Mouse (Mus musculus): ENCODE measurements around the gene Exosc5.

Gene Exosc5

DNA sequence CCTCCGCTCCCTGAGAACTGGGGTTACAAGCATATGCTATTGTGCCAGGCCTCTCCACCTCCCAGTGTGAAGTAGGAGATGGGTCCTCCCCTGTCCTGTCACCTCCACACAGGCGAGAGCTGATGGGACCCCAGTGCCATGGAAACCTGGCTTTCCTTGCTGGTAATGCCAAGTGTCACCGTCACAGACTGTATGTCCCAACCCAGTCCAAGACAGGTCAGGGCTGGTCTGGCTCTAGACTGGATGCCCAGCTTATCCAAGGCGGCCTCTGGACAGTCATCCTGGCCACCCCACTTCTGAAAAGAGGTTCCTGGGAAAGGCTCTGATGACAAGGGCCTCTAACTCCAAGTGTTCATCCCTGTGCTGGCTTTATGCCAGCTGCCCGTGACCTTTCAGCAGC, 21.9 kb upstream of the Exosc5 start:
- DNase-seq (ENCODE audit: low spot score) = no peak

DNA sequence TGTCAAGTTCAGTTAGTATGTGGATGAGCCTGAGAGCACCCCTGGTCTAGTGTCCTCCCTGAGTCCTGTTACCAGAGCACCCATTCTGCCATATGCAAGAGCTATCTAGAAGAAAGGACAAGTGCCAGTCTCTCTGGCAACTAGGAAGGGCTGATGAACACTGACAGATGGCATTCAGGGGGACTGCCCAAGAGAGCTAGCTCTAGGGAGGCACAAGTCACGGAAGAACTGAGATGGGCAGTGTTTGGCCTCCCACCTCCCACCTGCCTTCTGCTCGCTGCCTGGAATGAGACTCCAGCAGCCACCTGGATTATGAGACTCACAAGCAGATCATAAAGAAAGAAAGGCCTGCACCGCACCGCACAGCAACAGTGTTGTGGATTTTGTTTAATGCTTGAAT, 19.2 kb upstream of the Exosc5 start:
- DNase-seq (ENCODE audit: low spot score) = no peak

DNA sequence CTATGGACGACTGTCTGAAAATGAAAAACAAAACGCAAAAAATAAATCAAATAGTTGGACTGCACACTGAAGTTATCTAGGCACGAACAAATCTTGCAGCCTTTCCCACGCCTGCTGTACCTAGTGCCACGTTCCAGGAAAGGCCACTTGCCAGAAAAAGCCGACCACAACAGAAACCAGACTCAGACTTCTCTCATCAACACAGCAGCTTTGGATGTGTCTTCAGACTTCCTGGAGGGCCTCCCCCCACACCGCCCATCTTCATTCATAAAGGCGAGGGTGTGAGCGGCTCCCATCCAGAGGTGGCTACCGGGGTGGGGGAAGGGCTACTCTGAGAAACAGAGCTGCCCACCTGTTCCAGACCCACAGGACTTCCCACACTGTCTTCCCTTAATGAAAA, 14.8 kb upstream of the Exosc5 start:
- DNase-seq (ENCODE audit: low spot score) = peak; percentile 44

DNA sequence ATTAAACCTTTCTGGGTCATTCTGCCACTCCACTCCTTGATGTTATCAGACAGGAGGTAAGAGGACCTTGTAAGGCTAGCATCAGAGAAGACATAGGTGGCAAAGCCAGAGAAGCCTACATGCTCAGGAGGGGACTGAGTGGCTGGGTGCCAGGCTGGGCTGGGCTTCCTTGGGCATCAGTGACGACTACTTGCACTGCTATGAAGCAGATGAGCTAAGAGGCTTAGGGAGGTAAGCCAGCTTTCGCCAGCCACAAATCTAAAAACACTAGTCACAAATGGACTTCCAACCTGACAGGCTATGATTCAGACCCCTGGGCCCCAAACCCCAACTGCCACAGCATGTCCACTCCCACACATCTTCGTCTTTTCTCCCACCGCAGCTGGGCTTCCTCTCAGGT, 14.3 kb upstream of the Exosc5 start:
- DNase-seq (ENCODE audit: low spot score) = no peak

DNA sequence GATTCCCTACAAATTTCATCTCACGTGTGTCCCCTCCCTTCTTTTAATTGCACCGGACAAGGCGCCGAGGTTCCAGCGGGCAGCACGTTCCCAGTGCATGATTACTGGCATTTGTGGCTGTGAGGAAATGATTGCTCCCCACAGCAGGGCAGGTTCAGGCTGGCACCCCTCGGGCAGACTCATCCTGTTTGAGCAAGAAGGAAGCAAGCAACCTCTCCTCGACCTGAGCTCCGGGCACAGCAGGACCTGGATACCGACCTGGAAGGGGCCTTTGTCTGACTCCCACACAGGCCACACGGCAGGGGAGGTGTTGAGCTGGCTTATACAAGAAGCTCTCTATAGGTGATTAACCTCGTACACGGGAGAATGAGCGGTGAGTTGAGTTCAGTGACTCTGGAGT, 13.9 kb upstream of the Exosc5 start:
- DNase-seq (ENCODE audit: low spot score) = no peak

DNA sequence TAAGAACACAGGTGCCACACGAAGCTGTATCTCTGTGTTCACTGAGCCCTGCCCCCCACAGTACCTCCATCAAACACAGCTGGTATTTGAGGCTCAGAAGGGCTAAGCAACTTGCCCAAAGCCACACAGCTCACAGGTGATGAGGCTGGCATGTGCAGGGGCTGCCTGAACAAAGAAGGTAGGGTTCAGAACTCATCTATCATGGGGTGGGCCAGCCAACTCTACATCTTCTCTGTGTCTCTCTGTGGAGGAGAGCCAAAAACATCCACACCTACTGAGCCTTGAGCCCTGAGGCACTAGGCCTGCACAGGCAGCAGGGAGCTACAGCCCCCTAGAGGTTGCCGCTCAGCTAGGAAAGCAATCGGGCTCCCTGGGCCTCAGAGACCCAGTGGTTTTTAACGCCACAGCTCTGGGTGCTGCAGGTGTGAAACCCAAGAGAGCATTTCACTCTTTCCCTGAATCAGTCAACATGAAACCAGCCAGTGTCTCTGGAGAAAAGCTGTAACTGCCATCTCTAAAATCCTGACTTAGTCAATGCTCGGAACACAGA, 11.3 kb upstream of the Exosc5 start:
- DNase-seq (ENCODE audit: low spot score) = peak; percentile 32

DNA sequence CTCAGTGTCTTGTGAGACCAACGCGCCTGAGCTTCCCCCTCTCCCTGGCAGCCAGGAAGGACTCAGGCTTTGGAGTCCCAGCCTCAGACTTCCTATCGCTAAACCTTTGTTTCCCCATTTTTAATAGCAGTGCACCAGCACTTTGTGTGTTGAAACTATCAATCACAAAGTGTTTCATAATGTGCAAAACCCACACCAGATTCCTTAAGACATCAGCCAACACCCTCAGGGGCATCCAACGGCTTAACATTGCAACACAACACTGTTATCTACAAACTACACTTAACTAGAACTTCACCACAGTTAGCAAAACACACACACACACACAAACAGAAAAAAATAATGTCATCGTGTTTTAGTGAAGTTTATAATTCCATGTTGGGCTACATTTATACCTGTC, 9.1 kb upstream of the Exosc5 start:
- no peak for DNase-seq (ENCODE audit: low spot score)

DNA sequence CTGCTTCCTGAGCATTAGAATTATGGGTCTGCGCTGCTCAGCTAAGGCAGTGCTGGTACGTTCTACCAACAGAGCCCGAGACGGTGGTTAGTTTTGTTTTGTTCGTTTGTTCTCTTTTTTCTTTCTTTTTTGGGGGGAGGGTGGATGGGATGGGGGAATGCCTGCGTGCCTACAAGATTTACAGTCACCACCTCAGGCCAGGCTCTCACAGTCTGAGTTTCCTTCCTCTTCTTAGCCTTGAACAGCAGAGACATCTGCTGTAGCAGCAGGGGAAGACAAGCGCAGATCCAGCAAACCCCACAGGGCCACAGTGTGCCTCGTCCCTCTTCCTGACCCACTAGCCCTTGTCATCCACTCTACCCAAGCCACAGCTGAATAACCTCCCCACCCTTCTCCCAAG, 7.7 kb upstream of the Exosc5 start:
- DNase-seq (ENCODE audit: low spot score) = peak; percentile 35

DNA sequence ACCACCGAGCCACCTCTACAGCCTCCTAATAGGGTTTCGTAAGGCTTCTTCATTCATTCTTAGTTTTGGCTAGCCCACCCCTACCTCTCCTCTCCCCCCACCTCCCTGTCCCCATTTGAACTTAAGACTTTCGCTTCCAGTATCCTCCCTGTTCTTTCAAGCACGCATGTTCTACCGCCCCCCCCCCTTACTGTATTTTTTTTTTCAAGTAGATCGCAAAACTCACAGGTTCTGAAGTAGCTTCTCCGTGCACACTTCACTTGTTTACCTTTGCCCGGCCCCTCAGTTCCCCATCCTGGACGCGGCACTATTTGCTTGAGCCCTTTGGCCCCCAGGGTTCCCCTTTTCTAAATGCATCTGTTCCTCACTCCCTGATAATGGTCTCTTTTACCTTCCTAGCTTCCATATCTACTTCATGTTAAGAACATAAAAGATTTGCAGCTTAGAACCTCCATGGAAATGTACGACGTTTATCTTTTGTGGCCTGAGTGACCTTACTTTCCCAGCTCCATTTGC, 6.7 kb upstream of the Exosc5 start:
- DNase-seq (ENCODE audit: low spot score) = no peak

DNA sequence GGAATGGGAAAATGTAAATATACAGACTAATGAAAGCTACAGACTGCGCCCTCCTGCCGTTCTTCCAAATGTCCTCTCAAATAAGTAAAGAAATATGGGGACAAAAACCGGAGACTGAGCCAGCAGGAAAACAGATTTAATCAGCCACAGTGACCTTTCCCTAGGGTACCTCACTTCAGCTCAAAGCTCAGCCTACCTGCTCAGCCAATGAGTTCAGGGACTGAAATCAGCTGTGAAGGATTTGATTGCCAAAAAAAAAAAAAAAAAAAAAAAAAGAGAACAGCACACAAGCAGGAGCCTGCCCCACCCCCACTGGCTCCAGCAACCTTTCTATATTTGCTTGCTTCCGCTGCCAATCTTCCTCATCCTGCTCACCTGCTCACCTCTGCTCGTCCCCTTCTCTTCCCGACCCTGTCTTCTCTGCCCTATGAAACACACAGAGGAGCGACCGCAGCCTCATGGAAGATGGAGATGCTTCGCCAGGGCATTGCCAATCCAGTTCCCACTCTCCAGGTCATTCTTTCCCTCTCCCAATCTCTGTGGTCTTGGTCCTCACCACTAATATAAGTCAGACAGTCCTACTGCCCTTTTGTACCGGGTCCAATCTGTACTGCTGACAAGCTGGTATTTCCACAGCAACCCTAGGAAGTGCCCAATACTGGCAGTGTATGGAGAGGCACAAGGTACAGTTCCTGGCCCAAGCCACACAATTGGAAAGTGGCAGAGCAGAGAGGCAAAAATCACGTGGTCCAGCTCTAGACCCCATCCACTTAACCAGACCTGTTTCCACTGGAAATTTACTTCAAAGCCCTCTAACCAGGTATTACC, 3.1 kb upstream of the Exosc5 start:
- no peak for DNase-seq (ENCODE audit: low spot score)

DNA sequence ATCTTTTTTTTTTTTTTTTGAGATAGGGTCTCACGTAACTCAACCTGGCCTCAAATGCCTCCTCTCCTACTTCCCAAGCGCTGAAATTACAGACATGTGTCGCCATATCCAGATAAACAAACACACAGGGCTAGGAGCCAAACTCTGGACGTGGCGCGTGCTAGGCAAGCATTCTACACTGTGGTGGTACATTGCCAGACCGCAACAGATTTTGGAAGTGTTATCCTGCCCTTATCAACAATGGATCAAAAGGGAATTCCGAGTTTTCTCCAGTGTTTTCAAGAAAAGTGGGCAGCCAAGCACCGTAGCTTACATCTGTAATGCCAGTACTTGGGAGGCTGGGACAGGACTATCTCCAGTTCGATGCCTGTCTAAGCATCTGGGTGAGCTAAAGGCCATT, 1.2 kb upstream of the Exosc5 start:
- no peak for DNase-seq (ENCODE audit: low spot score)

DNA sequence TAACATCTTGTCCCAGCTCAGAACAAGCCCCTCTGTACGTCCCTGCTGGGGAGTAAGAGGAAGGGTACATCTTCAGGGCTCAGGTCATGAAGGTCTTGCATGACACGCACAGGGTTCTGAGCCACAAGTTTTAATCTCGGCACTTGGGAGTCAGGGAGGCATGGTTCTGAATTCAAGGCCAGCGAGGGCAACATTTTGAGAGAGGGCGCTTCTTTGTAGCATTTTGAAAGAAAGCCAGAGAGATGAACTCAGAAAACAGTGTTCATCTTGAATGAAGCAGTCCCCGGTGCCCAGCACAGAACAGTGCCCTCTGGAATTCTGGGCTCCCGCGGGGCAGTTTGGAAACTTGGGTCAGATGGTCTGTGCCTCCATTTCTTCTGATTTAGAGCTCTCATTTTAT, 7.4 kb downstream of the Exosc5 start:
- DNase-seq (ENCODE audit: low spot score) = no peak

DNA sequence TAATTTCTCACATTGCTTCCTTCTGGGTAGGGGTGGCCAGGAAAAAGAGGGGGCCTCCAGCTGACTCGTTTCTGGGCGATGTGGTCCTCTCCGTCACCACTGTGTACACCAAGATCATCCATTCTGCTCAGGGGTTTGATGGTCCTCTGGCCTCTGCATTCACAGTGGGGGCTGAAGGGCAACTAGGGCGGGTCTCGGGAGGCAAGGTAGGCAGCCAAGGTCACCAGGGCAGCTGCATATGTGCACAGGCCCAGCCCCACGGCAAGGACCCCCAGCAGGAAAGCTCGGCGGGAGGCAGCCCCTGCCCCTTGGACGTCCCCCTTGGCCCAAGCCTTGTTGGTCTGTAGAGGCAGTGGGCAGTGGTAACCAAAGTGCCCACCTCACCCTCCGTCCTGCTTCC, 10.2 kb downstream of the Exosc5 start:
- DNase-seq (ENCODE audit: low spot score) = no peak

DNA sequence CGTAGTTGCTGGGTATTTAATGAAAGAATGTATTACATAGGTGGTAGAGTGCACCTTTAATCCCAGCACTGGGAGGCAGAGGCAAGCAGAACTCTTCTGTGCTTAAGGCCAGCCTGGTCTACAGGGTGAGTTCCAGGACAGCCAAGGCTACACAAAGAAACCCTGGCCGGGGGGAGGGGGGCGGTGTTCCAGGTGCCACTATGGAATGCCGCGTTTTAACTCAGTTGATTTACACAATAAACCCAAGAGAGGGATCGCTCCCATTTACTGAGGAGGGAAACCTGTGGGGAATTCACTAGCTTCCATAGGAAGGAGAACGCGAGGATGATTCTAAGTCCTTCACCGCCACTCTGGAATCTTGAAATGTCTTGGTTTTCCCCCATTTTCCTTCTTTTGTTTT, 10.7 kb downstream of the Exosc5 start:
- DNase-seq (ENCODE audit: low spot score) = no peak

DNA sequence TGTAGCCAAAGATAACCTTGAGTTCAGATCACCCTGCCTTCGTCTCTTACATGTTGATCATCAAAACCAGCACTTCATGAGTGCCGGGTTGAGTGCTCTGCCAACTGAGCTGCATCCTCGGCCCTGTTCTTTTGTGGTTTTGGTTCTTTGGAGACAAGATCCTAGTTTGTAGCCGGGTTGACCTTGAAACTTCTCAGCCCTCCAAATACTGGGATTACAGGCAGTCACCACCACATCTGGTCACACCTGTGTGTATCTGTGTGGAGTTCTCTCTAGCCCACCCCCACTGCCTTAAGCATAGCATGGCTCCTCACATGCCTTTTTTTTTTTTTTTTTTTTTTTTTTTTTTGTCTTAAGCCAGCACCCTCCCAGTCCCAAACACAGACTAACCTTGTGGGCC, 11.1 kb downstream of the Exosc5 start:
- DNase-seq (ENCODE audit: low spot score) = no peak

DNA sequence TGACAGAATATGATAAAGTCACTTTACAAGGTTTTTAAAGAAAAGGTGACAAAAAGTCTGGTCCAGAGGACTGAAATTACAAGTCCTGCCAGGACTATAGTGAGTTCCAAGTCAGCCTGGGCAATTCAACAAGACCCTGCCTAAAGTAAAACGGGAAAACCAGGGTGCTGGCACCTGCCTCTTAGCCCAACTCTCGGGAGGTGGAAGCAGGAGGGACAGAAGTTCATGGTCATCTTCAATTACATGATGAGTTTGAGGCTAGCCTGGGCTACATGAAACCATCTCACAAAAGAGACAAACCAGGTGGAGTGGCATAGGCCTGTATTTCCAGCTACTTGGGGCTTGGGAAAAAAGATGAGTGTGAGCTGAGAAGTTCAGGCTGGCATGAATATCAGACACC, 12.7 kb downstream of the Exosc5 start:
- DNase-seq (ENCODE audit: low spot score) = no peak

DNA sequence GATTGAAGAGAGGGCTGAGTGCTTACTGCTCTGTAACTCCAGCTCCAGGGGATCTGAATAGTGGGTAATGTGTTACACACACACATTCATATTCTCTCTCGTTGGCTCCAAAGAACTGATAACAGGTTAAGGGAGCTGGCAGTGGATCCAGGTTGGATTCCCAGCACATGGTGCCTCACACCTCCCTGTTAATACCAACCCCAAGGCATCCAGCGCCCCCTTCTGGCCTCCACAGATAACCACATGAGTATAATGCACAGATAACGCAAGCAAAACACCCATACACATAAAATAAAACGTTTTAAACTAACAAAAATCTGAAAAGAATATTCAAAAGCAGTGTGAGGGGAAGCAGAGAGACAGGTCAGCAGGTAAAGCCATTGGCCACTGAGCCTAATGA, 13.5 kb downstream of the Exosc5 start:
- no peak for DNase-seq (ENCODE audit: low spot score)

DNA sequence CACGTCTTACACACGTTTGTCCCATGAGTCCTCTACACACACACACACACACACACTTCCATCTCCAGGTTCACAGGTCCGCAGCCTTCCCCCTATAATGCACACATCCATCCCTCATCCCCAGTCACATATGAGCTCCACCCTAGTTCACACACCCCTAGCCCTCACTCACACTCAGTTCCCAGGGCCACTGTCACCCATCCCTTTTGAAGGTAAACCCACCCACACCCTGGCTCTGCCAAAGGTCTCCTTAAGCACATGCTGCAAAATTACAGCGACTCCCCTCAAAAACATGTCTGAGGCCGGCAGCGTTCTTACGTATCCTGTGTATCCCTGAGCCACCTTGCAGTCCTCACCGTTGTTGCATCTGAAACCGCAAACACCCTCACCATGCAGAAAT, 15.3 kb downstream of the Exosc5 start:
- DNase-seq (ENCODE audit: low spot score) = no peak

DNA sequence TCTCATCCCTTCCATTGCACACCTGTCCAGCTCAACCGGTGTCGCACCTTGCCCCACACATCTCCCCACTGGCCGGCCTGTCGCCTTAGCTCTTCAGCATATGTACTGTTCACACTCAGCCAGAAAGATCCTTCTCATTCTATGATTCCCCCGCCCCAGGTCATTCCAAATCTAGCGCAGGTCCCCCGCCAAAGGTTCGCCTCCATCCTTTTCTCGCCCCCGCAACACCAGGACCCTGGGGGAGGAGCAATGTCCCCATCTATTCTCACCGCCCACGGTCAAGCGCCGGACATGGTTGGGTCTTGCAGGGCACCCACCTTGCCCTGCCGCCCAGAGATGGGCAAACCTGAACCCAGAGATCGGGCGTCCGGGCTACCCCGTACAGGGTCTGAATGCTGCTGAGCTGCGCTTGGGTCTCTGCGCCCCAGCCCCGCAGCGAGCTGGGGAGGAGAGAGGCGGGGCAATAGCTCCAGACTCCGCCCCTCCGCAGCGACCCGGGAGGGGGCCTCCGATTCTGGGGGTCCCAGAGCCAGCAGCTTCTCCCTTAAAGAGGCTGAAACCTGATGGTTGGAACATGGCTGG, 15.8 kb downstream of the Exosc5 start, which contains the start of gene Tmem91:
Gene Tmem91, minus strand, starts transcription at position 448 of the 582 bp plus-strand sequence.
- no peak for DNase-seq (ENCODE audit: low spot score)

DNA sequence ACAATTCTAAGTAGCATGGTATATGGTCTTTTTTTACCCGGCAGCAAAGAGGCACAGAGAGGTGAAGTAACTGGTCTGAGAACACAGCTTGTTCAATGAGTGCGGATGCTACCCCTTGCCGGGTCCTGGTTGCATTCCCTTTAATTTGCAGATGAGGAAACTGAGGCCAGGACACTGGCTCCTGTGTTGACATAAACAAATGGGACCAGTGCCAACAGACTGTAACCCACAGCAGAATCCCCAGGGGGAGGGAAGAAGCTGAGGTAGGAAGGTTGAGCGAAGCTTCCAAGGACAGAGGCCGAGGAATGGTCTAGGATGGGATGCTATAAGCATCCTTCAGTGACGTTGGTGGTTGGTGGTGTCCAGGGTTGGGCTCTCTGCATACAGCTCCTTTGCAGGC, 16.4 kb downstream of the Exosc5 start:
- no peak for DNase-seq (ENCODE audit: low spot score)

DNA sequence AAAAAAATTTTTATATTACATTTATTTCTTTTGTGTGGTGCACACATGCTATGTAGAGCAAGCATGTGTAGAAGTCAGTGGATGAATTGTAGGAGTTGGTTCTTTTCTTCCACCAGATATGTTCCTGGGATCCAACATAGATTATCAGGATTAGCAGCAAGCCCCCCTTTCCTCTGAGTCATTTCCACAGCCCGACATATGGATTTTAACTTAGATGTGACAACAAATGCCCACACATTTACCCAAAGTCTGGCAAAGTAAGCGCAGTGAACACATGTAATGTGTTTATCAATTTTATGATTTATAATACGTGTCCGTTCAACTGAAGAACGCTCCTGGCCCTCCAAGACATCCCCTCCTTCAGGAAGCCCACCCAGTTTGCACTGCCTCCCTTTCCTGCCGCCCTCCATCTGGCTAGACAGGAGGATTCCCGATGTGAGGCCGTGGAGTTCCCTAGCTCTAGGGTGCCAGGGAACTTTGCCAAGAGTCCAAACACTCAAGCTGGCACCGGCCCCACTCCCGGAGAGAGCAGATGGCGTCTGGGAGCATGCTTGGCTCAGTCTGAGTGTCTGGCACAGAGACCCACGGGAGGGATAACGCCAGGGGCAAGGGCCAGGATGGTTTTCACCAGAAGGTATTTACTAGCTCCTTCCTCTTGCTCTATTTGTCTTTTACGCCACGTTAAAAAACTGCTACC, 17.3 kb downstream of the Exosc5 start:
- DNase-seq (ENCODE audit: low spot score) = no peak

DNA sequence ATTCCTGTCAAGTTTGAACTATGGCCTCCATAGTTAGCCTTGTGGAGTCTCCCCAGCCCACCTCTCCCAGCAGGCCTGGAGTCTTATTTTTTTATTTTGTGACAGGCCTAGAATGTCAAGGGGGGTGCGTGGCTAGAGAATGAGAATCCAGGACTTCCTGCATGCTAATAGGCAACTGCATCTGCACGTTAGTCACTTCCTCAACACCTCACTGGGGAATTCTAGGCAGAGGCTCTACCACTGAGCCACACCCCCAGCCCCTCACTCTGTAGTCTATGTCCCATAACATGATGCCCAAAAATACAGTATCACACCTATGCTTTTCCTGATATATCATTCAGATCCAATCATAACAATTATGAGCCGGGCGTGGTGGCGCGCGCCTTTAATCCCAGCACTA, 18.0 kb downstream of the Exosc5 start:
- DNase-seq (ENCODE audit: low spot score) = no peak

DNA sequence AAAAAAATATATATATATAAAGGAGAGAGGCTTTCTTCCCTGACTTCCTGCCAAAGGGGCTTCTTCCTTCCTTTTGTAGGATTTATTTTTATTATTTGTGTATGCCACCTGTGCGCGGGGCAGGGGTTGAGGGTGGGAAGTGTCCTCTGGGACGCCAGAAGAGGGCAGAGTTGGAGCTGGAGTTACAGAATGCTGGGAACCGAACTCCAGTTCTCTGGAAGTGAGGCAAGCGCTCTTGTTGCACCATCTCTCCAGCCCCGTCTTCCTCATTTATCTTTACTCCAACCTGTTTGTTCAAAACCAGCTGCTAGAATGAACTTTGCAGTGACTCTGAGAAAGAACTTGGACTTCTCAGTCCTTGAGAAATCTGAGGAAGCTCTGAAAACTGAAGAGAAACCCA, 21.0 kb downstream of the Exosc5 start:
- DNase-seq (ENCODE audit: low spot score) = no peak

Measured in T-cell, adult 2 months (primary cell).